Mouse (Mus musculus): ENCODE measurements around the gene Capn8.

DNA sequence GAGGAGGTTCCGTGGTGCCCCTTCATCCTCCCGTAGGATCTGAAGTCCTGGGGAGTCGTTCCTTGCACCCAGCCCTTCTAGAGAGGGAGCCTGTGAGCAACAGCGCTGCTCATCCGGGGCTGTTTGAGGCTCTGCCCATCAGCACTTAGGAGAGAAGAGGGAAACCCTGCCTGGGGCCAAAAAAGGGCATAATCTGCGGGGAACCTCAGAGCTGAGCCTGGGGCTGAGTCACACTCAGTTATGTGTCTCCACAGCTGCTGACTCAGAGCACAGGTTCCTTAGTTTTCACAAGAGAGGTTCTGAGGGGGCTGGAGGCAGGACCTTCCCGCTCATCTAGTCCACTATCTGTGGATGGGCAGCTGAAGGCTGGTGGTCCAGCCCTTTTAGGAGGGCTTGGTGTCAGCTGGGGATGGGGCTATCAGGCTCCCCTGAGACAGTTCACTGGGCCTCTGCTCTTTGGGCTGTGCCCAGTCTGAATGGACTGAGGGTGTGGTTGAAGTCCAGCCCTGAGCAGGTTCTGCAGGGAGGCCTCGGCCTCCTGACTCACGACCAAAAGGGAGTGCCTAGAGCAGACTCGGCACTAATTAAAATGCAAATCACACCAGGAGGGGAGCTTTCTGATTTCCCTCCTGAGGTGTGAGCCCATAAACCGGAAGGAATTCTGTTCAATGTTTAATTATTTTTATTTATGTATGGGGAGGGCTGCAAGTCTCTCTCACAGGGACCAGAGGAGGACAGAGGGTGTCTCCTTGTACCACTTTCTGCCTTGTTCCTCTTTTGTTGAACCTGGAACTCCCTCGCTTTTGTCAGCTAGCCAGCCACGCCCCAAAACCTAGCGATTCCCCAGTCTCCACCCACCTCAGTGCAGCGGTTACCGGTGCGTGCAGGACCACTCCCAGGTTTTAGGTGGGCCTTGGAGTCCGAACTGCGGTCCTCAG lies 36.6 kb upstream of the Capn8 start:
- TF ChIP-seq CTCF (IDR thresholded peaks at IDR 0.05; ENCODE audit: control insufficient read depth, insufficient read depth, low read length) (peak; percentile 5; the same call in 1 of the 2 replicates), POLR2A (IDR thresholded peaks at IDR 0.05; ENCODE audit: borderline replicate concordance, control insufficient read depth, low read depth, low read length) (no peak)

All from bone marrow, adult 2 months (tissue).